Mouse (Mus musculus): ENCODE data around the gene Emilin2. TPM values are rescaled to one million over a fixed set of nuclear protein-coding genes. Genes with fewer than 3 reads are reported as not detected.

The Emilin2 gene
- polyA plus RNA-seq, 1 experiment from 2014 or later = 1.5 TPM

DNA sequence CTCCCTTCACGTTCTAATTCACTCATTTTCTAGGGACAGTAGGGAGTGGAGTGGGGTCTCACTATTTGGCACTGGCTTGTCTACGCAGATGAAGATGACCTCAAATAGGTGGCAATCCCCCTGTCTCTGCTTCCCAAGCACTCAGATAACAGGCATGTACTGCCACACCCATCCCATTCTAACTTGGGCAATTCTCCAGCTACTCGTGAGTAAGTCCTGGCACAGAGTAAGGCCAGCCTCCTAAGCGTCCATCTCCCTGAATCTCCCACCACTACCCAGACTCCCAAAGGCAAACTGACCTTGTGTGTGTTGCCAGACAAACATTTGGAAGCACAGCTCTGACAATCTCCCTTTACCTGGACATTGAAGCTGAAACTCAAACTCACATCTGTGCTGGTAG is 18.9 kb downstream of the Emilin2 start:
- Histone ChIP-seq H3K4me1 (no peaks in the 10 kb centered on the region), H3K27ac (no peak overlapping the region), H3K36me3 (ENCODE audit: poor library complexity, severe bottlenecking) (no peaks in the 10 kb centered on the region), H3K27me3 (no peaks in the 10 kb centered on the region), H3K9ac (no peak overlapping the region), H3K4me2 (no peak overlapping the region), H3K9me3 (replicated peaks) (no peaks in the 10 kb centered on the region), H3K4me3 (no peak overlapping the region)
- no peak for ATAC-seq
- 79% methylated on average over 4 of the region's 4 CpGs for WGBS

DNA sequence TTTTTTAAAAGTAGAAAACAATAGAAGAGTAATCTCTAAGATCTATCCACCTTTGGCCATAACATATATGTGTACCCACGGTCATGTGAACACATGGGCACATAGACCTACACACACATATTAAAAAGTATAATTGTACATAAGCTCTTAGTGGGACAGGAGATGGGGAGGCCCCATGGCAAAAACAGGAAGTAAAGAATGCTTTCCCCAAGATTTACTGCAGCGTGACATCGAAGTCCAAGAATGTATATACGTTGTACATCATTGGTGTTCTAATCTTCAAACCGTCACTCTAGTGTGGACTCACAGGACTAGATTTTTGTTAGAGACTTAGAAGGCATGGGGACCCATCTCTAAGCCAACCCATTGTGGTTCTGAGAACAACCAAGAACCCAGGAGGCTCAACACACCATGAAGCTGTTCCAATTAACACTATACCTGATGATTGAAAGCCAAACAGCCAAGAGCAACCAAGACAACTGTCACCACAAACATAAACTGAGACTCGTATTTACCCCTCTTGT is 19.8 kb downstream of the Emilin2 start:
- no peak overlapping the region for H3K9ac ChIP-seq
- H3K36me3 ChIP-seq (ENCODE audit: poor library complexity, severe bottlenecking) = no peaks in the 10 kb centered on the region
- no peak overlapping the region for H3K4me2 ChIP-seq
- 95% methylated on average over 6 of the region's 6 CpGs for WGBS
- ATAC-seq = no peak
- H3K27ac ChIP-seq = no peak overlapping the region
- no peaks in the 10 kb centered on the region for H3K27me3 ChIP-seq
- H3K4me3 ChIP-seq = no peak overlapping the region
- H3K9me3 ChIP-seq (replicated peaks) = no peaks in the 10 kb centered on the region
- no peaks in the 10 kb centered on the region for H3K4me1 ChIP-seq

DNA sequence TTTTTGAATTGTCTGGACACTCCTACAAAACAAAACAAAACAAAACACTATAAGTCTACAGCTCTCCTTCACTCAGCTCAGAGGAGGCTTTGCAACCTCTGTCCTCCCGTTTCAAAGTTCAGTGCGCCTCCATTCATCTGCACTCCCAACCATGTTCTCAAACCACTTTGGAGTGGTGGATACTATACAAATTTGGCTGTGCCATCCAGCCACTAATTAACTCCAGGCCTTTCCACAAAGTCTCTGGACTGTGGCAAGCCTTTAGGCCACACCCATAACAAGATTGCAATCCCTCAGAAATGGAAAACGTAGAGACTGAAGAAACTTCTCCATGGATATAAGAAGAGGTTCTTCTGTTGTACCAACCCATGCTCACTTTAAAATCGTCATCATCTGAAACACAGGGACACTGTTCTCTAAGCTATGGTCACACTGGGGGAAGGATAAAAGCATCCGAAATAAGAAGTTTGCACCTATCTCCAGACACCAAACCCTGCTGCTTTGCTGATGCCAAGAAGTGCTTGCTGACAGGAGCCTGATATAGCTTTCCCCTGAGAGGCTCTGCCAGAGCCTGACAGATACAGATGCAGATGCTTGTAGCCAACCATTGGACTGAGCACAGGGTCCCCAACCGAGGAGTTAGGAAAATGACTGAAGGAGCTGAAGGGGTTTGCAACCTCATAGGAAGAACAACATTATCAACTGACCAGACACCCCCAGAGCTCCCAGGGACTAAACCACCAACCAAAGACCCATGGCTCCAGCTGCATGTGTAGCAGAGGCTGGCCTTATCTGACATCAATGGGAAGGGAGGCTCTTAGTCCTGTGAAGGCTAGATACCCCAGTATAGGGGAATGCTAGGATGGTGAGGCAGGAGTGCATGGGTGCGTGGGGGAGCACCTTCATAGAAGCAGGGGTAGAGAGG is 21.0 kb downstream of the Emilin2 start:
- 87% methylated on average over 7 of the region's 7 CpGs for WGBS
- H3K27ac ChIP-seq = no peak overlapping the region
- no peaks in the 10 kb centered on the region for H3K27me3 ChIP-seq
- H3K4me2 ChIP-seq = no peak overlapping the region
- H3K9ac ChIP-seq = no peak overlapping the region
- no peaks in the 10 kb centered on the region for H3K9me3 ChIP-seq (replicated peaks)
- ATAC-seq = no peak
- no peaks in the 10 kb centered on the region for H3K4me1 ChIP-seq
- no peaks in the 10 kb centered on the region for H3K36me3 ChIP-seq (ENCODE audit: poor library complexity, severe bottlenecking)
- H3K4me3 ChIP-seq = no peak overlapping the region

DNA sequence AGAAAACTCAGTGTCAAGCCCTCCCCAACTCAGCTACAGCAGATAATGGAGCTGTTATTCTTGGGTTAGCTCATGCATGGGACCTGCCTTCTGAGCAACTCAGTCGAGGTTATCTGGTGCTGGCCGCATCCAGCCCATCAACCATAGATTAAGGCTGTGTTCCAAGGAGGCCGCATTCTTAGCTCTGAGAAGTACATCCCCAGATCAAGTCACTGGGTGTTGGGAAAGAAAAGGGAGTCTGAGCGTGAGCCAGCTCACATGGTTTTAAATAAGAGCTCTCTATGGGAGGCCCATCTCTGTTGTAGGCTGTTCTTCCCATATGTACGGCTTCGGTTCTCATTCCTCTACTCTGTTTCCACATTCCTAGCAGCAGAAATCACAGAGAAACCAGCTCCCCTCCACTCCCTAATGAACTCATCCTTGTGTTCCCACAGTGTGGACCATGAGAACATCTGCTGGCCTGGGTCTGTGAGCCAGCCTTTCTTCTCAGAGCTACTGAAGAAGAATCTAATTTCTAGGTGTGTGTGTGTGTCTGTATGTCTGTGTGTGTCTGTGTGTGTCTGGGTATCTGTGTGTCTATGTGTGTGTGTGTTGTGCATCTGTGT is 22.1 kb downstream of the Emilin2 start:
- no peaks in the 10 kb centered on the region for H3K36me3 ChIP-seq (ENCODE audit: poor library complexity, severe bottlenecking)
- no peak for ATAC-seq
- WGBS = 60% methylated on average over 6 of the region's 6 CpGs
- H3K4me1 ChIP-seq = no peaks in the 10 kb centered on the region
- no peak overlapping the region for H3K9ac ChIP-seq
- no peak overlapping the region for H3K4me3 ChIP-seq
- H3K27me3 ChIP-seq = no peaks in the 10 kb centered on the region
- no peak overlapping the region for H3K4me2 ChIP-seq
- H3K9me3 ChIP-seq (replicated peaks) = no peaks in the 10 kb centered on the region
- H3K27ac ChIP-seq = no peak overlapping the region

DNA sequence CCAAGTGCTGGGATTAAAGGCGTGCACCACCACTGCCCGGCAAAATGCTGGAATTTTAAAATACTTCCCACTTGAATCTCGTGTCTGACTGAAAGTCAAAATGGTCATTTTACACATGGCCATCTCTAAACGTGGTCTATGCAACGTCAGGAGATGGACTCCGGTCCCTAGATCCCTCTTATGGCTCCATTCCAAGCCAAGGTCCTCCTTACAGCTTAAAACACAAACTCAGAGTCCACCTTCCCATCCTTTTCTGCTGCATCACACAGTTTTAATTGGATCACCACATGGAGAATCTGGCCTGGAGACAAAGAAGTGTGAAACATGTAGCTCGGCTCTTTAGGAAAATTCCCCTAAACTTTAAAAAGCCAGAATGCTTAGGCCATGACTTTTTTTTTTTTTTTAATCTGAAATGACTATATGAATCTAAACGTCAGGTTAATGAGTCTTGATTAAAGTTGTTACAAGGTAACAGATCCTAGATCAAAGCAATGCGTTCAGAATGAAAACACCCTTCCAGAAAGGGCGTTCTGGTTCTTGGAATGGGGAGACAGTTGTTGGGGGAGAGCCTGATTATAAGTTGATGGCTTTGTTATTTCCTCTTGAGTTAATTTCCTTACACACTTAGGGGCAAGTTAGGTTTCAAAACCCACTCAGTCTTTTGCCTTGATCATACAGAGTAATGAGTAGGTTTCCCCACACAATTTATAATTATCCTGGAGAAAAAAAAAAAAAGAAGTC is 22.8 kb downstream of the Emilin2 start:
- Histone ChIP-seq H3K27ac (no peak overlapping the region), H3K4me2 (no peak overlapping the region), H3K27me3 (no peaks in the 10 kb centered on the region), H3K9me3 (replicated peaks) (no peaks in the 10 kb centered on the region), H3K36me3 (ENCODE audit: poor library complexity, severe bottlenecking) (no peaks in the 10 kb centered on the region), H3K4me1 (no peaks in the 10 kb centered on the region), H3K4me3 (no peak overlapping the region), H3K9ac (no peak overlapping the region)
- WGBS = 75% methylated on average over 10 of the region's 10 CpGs
- ATAC-seq = no peak

DNA sequence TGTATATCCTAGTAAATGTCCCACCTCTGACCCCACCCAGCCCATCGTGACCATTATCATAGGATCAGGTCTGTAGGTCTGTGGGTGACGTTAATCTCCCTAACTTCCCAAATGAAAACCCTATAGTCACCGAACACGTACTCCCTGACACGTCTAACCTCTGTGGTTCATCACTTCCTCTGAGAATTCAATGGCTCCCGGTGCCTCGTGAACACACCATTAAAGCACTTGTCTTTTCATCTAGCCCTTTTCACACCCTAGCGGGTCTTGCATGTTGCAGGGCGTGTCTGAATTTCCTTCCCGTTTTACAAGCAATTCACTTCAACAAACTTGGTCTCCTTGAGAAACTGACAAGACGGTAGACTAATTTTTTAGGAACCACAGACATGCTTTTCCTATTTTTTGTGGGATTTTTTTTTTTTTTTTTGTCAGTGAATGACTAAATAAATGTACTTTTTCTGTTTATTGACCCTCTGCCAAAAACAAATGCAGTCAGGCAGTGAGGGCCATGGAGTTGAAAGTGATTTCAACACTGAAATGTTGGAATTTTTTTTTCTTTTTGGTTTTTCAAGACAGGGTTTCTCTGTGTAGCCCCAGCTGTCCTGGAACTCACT is 23.5 kb downstream of the Emilin2 start:
- no peak for ATAC-seq
- H3K9me3 ChIP-seq (replicated peaks) = no peaks in the 10 kb centered on the region
- H3K9ac ChIP-seq = no peak overlapping the region
- H3K36me3 ChIP-seq (ENCODE audit: poor library complexity, severe bottlenecking) = no peaks in the 10 kb centered on the region
- no peak overlapping the region for H3K4me3 ChIP-seq
- H3K4me1 ChIP-seq = no peaks in the 10 kb centered on the region
- no peak overlapping the region for H3K27ac ChIP-seq
- WGBS = 91% methylated on average over 11 of the region's 11 CpGs
- no peaks in the 10 kb centered on the region for H3K27me3 ChIP-seq
- no peak overlapping the region for H3K4me2 ChIP-seq

DNA sequence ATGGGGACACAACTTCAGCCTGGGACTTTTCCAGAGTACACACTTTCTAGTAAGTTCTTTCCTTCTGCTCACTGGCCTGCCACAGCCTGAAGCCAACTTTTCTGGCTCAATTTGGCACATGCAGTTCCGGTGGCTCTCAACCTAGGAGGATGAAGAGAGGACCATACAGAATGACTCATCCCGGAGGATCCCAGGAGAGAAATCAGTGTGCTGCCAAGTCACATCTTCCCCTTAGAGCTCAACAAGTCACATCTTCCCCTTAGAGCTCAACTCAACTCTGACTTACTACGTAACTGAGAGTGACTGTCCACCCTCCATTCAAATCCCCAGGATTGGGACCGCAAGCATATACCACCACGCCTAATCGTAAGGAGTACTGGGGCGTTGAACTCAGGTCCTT is 24.2 kb downstream of the Emilin2 start:
- no peak for ATAC-seq
- H3K4me2 ChIP-seq = no peak overlapping the region

DNA sequence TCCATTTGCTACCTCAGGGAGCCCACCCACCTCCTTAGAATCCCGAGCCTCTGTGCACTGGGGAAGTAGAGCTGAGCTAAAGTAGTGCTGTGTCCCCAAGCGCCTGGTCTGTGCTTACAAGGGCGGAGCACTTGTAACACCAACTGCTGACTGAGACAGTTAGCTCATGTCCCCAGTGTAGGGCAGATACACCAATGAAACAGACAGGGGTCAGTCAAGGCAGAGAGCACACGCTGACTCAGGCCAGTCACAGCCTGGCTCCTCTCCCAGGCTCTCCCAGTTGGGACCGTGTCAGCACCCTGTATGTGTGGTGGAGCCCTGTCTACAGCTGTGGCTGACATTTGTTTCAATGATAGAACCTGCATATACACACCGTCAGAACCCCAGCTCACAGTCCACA is 25.8 kb downstream of the Emilin2 start:
- H3K36me3 ChIP-seq (ENCODE audit: poor library complexity, severe bottlenecking) = no peaks in the 10 kb centered on the region
- H3K9ac ChIP-seq = no peak overlapping the region
- no peak overlapping the region for H3K4me3 ChIP-seq
- WGBS = 79% methylated on average over 6 of the region's 6 CpGs
- H3K27ac ChIP-seq = no peak overlapping the region
- no peaks in the 10 kb centered on the region for H3K4me1 ChIP-seq
- no peak overlapping the region for H3K4me2 ChIP-seq
- H3K9me3 ChIP-seq (replicated peaks) = no peaks in the 10 kb centered on the region
- no peaks in the 10 kb centered on the region for H3K27me3 ChIP-seq
- no peak for ATAC-seq

More for the DNA sequence above, 24.2 kb downstream of the Emilin2 start:
- Histone ChIP-seq H3K9ac (no peak overlapping the region), H3K27ac (no peak overlapping the region), H3K4me3 (no peak overlapping the region), H3K4me1 (no peaks in the 10 kb centered on the region), H3K36me3 (ENCODE audit: poor library complexity, severe bottlenecking) (no peaks in the 10 kb centered on the region), H3K27me3 (no peaks in the 10 kb centered on the region), H3K9me3 (replicated peaks) (no peaks in the 10 kb centered on the region)
- WGBS = 95% methylated on average over 7 of the region's 7 CpGs

DNA sequence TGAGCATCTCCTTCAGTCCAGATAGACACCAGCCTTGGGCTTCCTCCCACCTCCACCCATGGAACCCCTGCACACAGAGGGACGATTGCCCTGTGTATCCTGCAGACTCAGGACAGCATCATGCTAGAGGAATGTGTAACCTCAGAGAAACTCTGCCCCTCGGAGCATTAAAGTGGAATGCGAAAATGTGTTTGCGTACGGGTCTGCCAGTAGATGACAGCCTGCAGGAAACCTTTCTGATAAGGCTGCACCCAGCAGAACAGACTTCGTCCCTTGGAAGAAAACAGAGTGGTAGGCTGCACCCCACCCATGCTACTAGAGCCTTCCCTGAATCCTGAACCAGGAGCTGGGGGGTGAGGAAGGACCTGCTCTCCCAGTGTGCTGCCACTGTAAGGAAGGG is 26.9 kb downstream of the Emilin2 start:
- no peaks in the 10 kb centered on the region for H3K9me3 ChIP-seq (replicated peaks)
- no peak overlapping the region for H3K9ac ChIP-seq
- no peak overlapping the region for H3K27ac ChIP-seq
- ATAC-seq = no peak
- no peaks in the 10 kb centered on the region for H3K4me1 ChIP-seq
- H3K27me3 ChIP-seq = no peaks in the 10 kb centered on the region
- H3K4me2 ChIP-seq = no peak overlapping the region
- WGBS = 80% methylated on average over 6 of the region's 6 CpGs
- H3K36me3 ChIP-seq (ENCODE audit: poor library complexity, severe bottlenecking) = no peaks in the 10 kb centered on the region
- no peak overlapping the region for H3K4me3 ChIP-seq

DNA sequence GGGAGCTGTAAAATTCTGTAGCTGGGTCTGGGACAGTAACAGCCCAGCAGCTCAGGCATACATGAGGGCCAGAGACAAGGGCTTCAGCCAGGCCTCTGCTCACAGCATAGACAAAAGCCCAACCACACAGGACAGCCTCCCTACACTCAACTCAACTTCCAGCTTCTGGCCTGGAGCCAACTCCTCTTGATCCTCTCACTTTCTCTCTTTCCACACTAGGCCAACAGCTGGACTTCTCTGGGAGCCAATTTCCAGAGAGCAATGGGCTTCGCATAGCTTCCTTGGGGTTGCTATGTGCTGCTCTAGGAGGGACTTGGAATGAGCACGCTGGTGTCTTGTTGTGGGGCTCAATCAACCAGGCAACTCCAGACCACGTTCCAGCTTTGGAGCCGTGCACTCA is 28.5 kb downstream of the Emilin2 start:
- no peaks in the 10 kb centered on the region for H3K4me1 ChIP-seq
- no peak overlapping the region for H3K4me2 ChIP-seq
- H3K36me3 ChIP-seq (ENCODE audit: poor library complexity, severe bottlenecking) = no peaks in the 10 kb centered on the region
- H3K27ac ChIP-seq = no peak overlapping the region
- no peaks in the 10 kb centered on the region for H3K9me3 ChIP-seq (replicated peaks)
- WGBS = 90% methylated on average over 4 of the region's 4 CpGs
- ATAC-seq = no peak
- no peaks in the 10 kb centered on the region for H3K27me3 ChIP-seq
- no peak overlapping the region for H3K9ac ChIP-seq
- no peak overlapping the region for H3K4me3 ChIP-seq

DNA sequence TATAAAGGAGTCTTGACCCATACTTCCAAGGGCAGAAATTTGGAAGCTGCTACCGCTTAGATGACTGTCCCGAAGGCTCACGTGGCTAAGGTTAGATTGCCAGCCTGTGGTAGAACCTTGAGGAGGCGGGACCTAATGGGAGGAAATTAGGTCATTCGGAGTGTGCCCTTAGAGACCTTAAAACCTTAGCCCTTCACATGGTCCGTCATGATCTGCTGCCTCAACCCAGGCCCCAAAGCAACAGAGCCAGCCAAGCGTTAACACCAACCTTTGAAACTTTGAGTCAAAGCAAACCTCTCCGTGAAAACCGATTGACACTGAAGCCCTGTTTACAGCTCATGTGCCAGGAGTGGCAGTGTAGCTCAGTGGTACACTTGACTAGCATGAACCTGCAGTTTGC is 29.1 kb downstream of the Emilin2 start:
- 90% methylated on average over 9 of the region's 9 CpGs for WGBS
- Histone ChIP-seq H3K9me3 (replicated peaks) (no peaks in the 10 kb centered on the region), H3K4me2 (no peak overlapping the region), H3K4me3 (no peak overlapping the region), H3K36me3 (ENCODE audit: poor library complexity, severe bottlenecking) (no peaks in the 10 kb centered on the region), H3K4me1 (no peaks in the 10 kb centered on the region), H3K9ac (no peak overlapping the region), H3K27ac (no peak overlapping the region), H3K27me3 (no peaks in the 10 kb centered on the region)
- ATAC-seq = no peak
